Mouse (Mus musculus): ENCODE results near the gene Jpt1.
"Not testable (repeated sequence)": the region's sequence is repeated elsewhere in the genome, so short reads cannot be mapped to it uniquely, and the experiment has no call there.

Gene Jpt1

GRCm38 (mm10) chr11:115514238-115514663, at the start of gene Jpt1:
TSS of gene Jpt1 (minus strand) at chr11:115514387.
- peak; percentile 96 to 98 for DNase-seq (ENCODE audit: low spot score in 2 of 2)

- no peak for DNase-seq (ENCODE audit: low spot score in 2 of 2)
Measured at GRCm38 (mm10) chr11:115563406-115563805, 49.2 kb upstream of the Jpt1 start.

- DNase-seq (ENCODE audit: low spot score in 2 of 2) = no peak
Measured at GRCm38 (mm10) chr11:115555717-115556116, 41.5 kb upstream of the Jpt1 start.

GRCm38 (mm10) chr11:115552783-115553182, 38.6 kb upstream of the Jpt1 start:
- DNase-seq (ENCODE audit: low spot score in 2 of 2) = no peak

- no peak for DNase-seq (ENCODE audit: low spot score in 2 of 2)
Measured at GRCm38 (mm10) chr11:115543571-115543970, 29.4 kb upstream of the Jpt1 start.

GRCm38 (mm10) chr11:115538045-115538444, 23.9 kb upstream of the Jpt1 start:
- DNase-seq (ENCODE audit: low spot score in 2 of 2) = no peak

GRCm38 (mm10) chr11:115536856-115537568, 22.8 kb upstream of the Jpt1 start:
- no peak for DNase-seq (ENCODE audit: low spot score in 2 of 2)

GRCm38 (mm10) chr11:115536038-115536681, 22.0 kb upstream of the Jpt1 start, which contains the start of gene Sumo2:
TSS of gene Sumo2 (minus strand) at chr11:115536276.
- DNase-seq (ENCODE audit: low spot score in 2 of 2) = peak; percentile 98

GRCm38 (mm10) chr11:115535401-115536037, 21.3 kb upstream of the Jpt1 start:
- DNase-seq (ENCODE audit: low spot score in 2 of 2) = peak; percentile 41 to 45

GRCm38 (mm10) chr11:115534759-115535371, 20.7 kb upstream of the Jpt1 start:
- DNase-seq (ENCODE audit: low spot score in 2 of 2) = no peak

GRCm38 (mm10) chr11:115526446-115526845, 12.3 kb upstream of the Jpt1 start:
- DNase-seq (ENCODE audit: low spot score in 2 of 2) = not testable (repeated sequence)

GRCm38 (mm10) chr11:115522703-115523102, 8.5 kb upstream of the Jpt1 start:
- DNase-seq (ENCODE audit: low spot score in 2 of 2) = no peak

GRCm38 (mm10) chr11:115522238-115522637, 8.1 kb upstream of the Jpt1 start:
- no peak for DNase-seq (ENCODE audit: low spot score in 2 of 2)

GRCm38 (mm10) chr11:115521080-115521479, 6.9 kb upstream of the Jpt1 start:
- no peak for DNase-seq (ENCODE audit: low spot score in 2 of 2)

GRCm38 (mm10) chr11:115520218-115520617, 6.0 kb upstream of the Jpt1 start:
- DNase-seq (ENCODE audit: low spot score in 2 of 2) = no peak

GRCm38 (mm10) chr11:115519581-115519980, 5.4 kb upstream of the Jpt1 start:
- no peak for DNase-seq (ENCODE audit: low spot score in 2 of 2)

- DNase-seq (ENCODE audit: low spot score in 2 of 2) = no peak
Measured at GRCm38 (mm10) chr11:115518693-115519092, 4.5 kb upstream of the Jpt1 start.

- DNase-seq (ENCODE audit: low spot score in 2 of 2) = no peak
Measured at GRCm38 (mm10) chr11:115516942-115517341, 2.8 kb upstream of the Jpt1 start.

- DNase-seq (ENCODE audit: low spot score in 2 of 2) = no peak
Measured at GRCm38 (mm10) chr11:115515021-115515420, 834 bp upstream of the Jpt1 start.

- peak; percentile 27 to 29 for DNase-seq (ENCODE audit: low spot score in 2 of 2)
Measured at GRCm38 (mm10) chr11:115513271-115514237, 633 bp downstream of the Jpt1 start.

All from urinary bladder, postnatal 36 days (tissue).